Mouse (Mus musculus) left cerebral cortex, postnatal 10 days (tissue): ENCODE data around the gene Aoc3. TPM values are rescaled to one million over a fixed set of nuclear protein-coding genes. Genes with fewer than 3 reads are reported as not detected.

ENCODE experiments used
- DNase-seq, 2 experiments: peaks; one replicate each; pipeline ENCODE4 v3.0.0; 2021 to 2022; ENCODE audit warnings: low spot score in 2 of 2, mixed read lengths in 1 of 2; ENCODE audit errors: extremely low spot score in 1 of 2
- intact Hi-C: fragments of 180-260 bp; cut with DNase I; formaldehyde crosslinking; loops from one replicate; pipeline ENCODE4 v1.15.1; 2025
- total RNA-seq, 2 experiments: library from RNA; stranded (reverse); gene quantifications; 2 replicates each; pipeline ENCODE4 v1.2.3; 2021

Aoc3 gene
- total RNA-seq: 1 to 10 TPM; 1.4 to 2.0 TPM

GRCm38 (mm10) chr11:101330371-101330924 lies at the start of gene Aoc3:
TSS of gene Aoc3 (plus strand) at chr11:101330605.
- DNase-seq: no peak
- intact Hi-C loops: no loop called here

GRCm38 (mm10) chr11:101280837-101281236 lies 49.6 kb upstream of the Aoc3 start:
- no peak for DNase-seq
- intact Hi-C loops: no loop called here

GRCm38 (mm10) chr11:101282896-101283295 lies 47.5 kb upstream of the Aoc3 start:
- peak in 1 of 2 experiments; percentile 37 for DNase-seq
- intact Hi-C loops: no loop called here

GRCm38 (mm10) chr11:101283805-101284204 lies 46.6 kb upstream of the Aoc3 start:
- DNase-seq: no peak
- intact Hi-C loops: no loop called here

GRCm38 (mm10) chr11:101287306-101287705 lies 43.1 kb upstream of the Aoc3 start:
- peak in 1 of 2 experiments; percentile 64 for DNase-seq
- intact Hi-C loops: no loop called here

GRCm38 (mm10) chr11:101291231-101291630 lies 39.2 kb upstream of the Aoc3 start:
- intact Hi-C loops: no loop called here
- DNase-seq: no peak

GRCm38 (mm10) chr11:101295191-101295590 lies 35.2 kb upstream of the Aoc3 start:
- DNase-seq: no peak
- intact Hi-C loops: no loop called here

GRCm38 (mm10) chr11:101300881-101301280 lies 29.5 kb upstream of the Aoc3 start:
- DNase-seq: no peak
- intact Hi-C loops: loop anchor here (5.0 kb wide), 1 partner anchor 89 kb away; no protein-coding TSS in a partner anchor

GRCm38 (mm10) chr11:101301299-101302003 lies 29.0 kb upstream of the Aoc3 start:
- DNase-seq: no peak
- intact Hi-C loops: loop anchor here (5.0 kb wide), 1 partner anchor 89 kb away; no protein-coding TSS in a partner anchor

GRCm38 (mm10) chr11:101302004-101302798 lies 28.2 kb upstream of the Aoc3 start, which contains the start of gene Becn1:
TSS of gene Becn1 (minus strand) at chr11:101302286.
- DNase-seq: peak; percentile 93 to 98
- intact Hi-C loops: loop anchor here (5.0 kb wide), 1 partner anchor 90 kb away; no protein-coding TSS in a partner anchor

GRCm38 (mm10) chr11:101307744-101308143 lies 22.7 kb upstream of the Aoc3 start:
- intact Hi-C loops: no loop called here

GRCm38 (mm10) chr11:101311083-101311482 lies 19.3 kb upstream of the Aoc3 start:
- intact Hi-C loops: no loop called here
- no peak for DNase-seq

More at GRCm38 (mm10) chr11:101307744-101308143, 22.7 kb upstream of the Aoc3 start:
- no peak for DNase-seq

GRCm38 (mm10) chr11:101312150-101312549 lies 18.3 kb upstream of the Aoc3 start:
- intact Hi-C loops: no loop called here
- no peak for DNase-seq

GRCm38 (mm10) chr11:101314567-101314966 lies 15.8 kb upstream of the Aoc3 start:
- intact Hi-C loops: no loop called here
- no peak for DNase-seq

GRCm38 (mm10) chr11:101315082-101315650 lies 15.2 kb upstream of the Aoc3 start:
- no peak for DNase-seq

GRCm38 (mm10) chr11:101315665-101316500 lies 14.5 kb upstream of the Aoc3 start, which contains the start of gene Psme3:
TSS of gene Psme3 (plus strand) at chr11:101316213.
- intact Hi-C loops: no loop called here

More at GRCm38 (mm10) chr11:101315082-101315650, 15.2 kb upstream of the Aoc3 start:
- intact Hi-C loops: no loop called here

GRCm38 (mm10) chr11:101316501-101316917 lies 13.9 kb upstream of the Aoc3 start:
- DNase-seq: peak in 1 of 2 experiments; percentile 66
- intact Hi-C loops: no loop called here

More at GRCm38 (mm10) chr11:101315665-101316500, 14.5 kb upstream of the Aoc3 start, which contains the start of gene Psme3:
- peak; percentile 92 to 95 for DNase-seq

GRCm38 (mm10) chr11:101323609-101324008 lies 6.8 kb upstream of the Aoc3 start:
- intact Hi-C loops: loop anchor here (1.0 kb wide), 1 partner anchor 72 kb away; no protein-coding TSS in a partner anchor
- DNase-seq: peak; percentile 51 to 79
